Mouse (Mus musculus) lung, adult 2 months (tissue): ENCODE results near the gene Dock8.

Experiments used
- CTCF ChIP-seq: fragments of 200-500 bp; IDR thresholded peaks from 2 replicates; pipeline ENCODE4 v1.5.1; 2011; ENCODE audit warnings: mild to moderate bottlenecking, low read length, control low read depth; ENCODE audit not compliant: insufficient read depth
- POLR2A ChIP-seq: fragments of 200-500 bp; IDR thresholded peaks from 2 replicates; pipeline ENCODE4 v1.6.1; 2011; ENCODE audit warnings: low read depth, mild to moderate bottlenecking, control low read depth, low read length, borderline replicate concordance; ENCODE audit errors: extremely low read depth

DNA sequence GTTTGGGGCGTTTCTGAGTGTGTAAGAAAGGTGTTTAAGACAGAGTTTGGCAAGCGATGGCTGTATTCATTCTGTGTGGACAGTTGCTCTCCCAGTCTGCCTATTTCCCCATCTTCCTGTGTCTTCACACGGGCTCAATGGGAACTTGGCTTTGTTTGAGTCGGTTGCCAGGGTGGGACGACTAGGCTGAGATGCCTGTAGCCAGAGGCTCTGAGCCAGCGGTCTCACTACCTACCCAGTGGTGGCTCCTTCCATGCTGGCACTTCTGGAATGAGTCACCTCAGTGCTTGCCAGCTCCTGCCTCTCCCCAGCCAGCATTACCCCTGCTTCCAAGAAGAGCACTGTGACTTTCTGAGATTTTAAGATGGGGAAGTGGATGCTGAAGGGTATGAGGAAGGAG lies 75.4 kb downstream of the Dock8 start:
- TF ChIP-seq CTCF (no peak), POLR2A (no peak)
